Mouse (Mus musculus): ENCODE measurements around the gene Btbd9. TPM values are rescaled to one million over a fixed set of nuclear protein-coding genes. Genes with fewer than 3 reads are reported as not detected.

Btbd9 gene
- total and polyA plus RNA-seq, 2 experiments from 2014 or later: 30.3 to 31.0 TPM

GRCm38 (mm10) chr17:30438786-30439185, 137.5 kb downstream of the Btbd9 start:
- Histone ChIP-seq H3K9ac (replicated peaks; ENCODE audit: low read depth, low read length) (no peak overlapping the region), H3K9me3 (replicated peaks; ENCODE audit: control insufficient read depth, low read length) (no peaks in the 10 kb centered on the region), H3K4me3 (ENCODE audit: low read depth, low read length) (no peak overlapping the region), H3K27ac (ENCODE audit: low read depth) (no peak overlapping the region), H3K36me3 (replicated peaks; ENCODE audit: control insufficient read depth, insufficient read depth, low read length) (no peaks in the 10 kb centered on the region), H3K4me1 (ENCODE audit: control insufficient read depth, insufficient read depth) (0 out of 2 replicates have a peak, but pooled peaks cover 7% of the 10 kb centered on the region), H3K4me2 (ENCODE audit: low read depth, low read length) (no peak overlapping the region), H3K27me3 (ENCODE audit: control insufficient read depth, insufficient read depth, low read length) (no peaks in the 10 kb centered on the region)
- DNase-seq (ENCODE audit: low spot score) (no peak), ATAC-seq (ENCODE audit: insufficient read depth, low read depth) (peak; percentile 49; the same call in 1 of the 2 replicates)
- TF ChIP-seq CTCF (IDR thresholded peaks at IDR 0.05; ENCODE audit: low read depth) (no peak), EP300 (IDR thresholded peaks at IDR 0.05; ENCODE audit: low read depth) (no peak)
- WGBS: 66% methylated on average over 4 of the region's 4 CpGs

DNA sequence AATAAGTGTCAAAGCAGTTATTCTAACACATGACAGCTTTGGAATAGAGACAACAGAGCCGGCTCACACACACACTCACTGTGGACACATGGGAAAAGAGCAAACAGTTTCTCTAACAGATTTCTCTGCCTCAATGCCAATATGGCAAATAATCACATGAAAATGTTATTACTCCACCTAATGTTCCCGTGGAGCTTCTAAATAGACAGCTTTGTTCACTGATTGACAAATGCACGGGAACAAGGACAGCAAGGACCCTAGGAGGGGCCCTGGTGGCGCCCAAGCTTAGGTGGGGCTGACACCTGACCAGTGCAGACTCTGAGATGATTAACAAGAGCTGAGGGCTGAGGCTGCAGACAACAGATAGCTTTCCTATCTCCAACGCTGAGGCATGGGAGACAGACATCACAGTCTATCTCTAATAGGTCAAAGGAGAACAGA, 140.2 kb downstream of the Btbd9 start:
- Histone ChIP-seq H3K4me3 (ENCODE audit: low read depth, low read length) (no peak overlapping the region), H3K4me2 (ENCODE audit: low read depth, low read length) (no peak overlapping the region), H3K9me3 (replicated peaks; ENCODE audit: control insufficient read depth, low read length) (no peaks in the 10 kb centered on the region), H3K36me3 (replicated peaks; ENCODE audit: control insufficient read depth, insufficient read depth, low read length) (no peaks in the 10 kb centered on the region), H3K27ac (ENCODE audit: low read depth) (no peak overlapping the region), H3K4me1 (ENCODE audit: control insufficient read depth, insufficient read depth) (0 out of 2 replicates have a peak, but pooled peaks cover 7% of the 10 kb centered on the region), H3K9ac (replicated peaks; ENCODE audit: low read depth, low read length) (no peak overlapping the region), H3K27me3 (ENCODE audit: control insufficient read depth, insufficient read depth, low read length) (no peaks in the 10 kb centered on the region)
- WGBS: 58% methylated on average over 5 of the region's 5 CpGs
- ATAC-seq (ENCODE audit: insufficient read depth, low read depth): no peak
- no peak for DNase-seq (ENCODE audit: low spot score)
- TF ChIP-seq EP300 (IDR thresholded peaks at IDR 0.05; ENCODE audit: low read depth) (no peak), CTCF (IDR thresholded peaks at IDR 0.05; ENCODE audit: low read depth) (no peak)

- 0 out of 2 replicates have a peak, but pooled peaks cover 7% of the 10 kb centered on the region for H3K4me1 ChIP-seq (ENCODE audit: control insufficient read depth, insufficient read depth)
- H3K9me3 ChIP-seq (replicated peaks; ENCODE audit: control insufficient read depth, low read length): no peaks in the 10 kb centered on the region
- TF ChIP-seq CTCF (IDR thresholded peaks at IDR 0.05; ENCODE audit: low read depth): no peak
- no peak for TF ChIP-seq EP300 (IDR thresholded peaks at IDR 0.05; ENCODE audit: low read depth)
- no peak overlapping the region for H3K4me3 ChIP-seq (ENCODE audit: low read depth, low read length)
- no peaks in the 10 kb centered on the region for H3K36me3 ChIP-seq (replicated peaks; ENCODE audit: control insufficient read depth, insufficient read depth, low read length)
- H3K4me2 ChIP-seq (ENCODE audit: low read depth, low read length): no peak overlapping the region
- 72% methylated on average over 7 of the region's 7 CpGs for WGBS
- ATAC-seq (ENCODE audit: insufficient read depth, low read depth) (no peak), DNase-seq (ENCODE audit: low spot score) (no peak)
- H3K9ac ChIP-seq (replicated peaks; ENCODE audit: low read depth, low read length): no peak overlapping the region
- no peak overlapping the region for H3K27ac ChIP-seq (ENCODE audit: low read depth)
- H3K27me3 ChIP-seq (ENCODE audit: control insufficient read depth, insufficient read depth, low read length): no peaks in the 10 kb centered on the region
Observed at GRCm38 (mm10) chr17:30435478-30435877, 140.8 kb downstream of the Btbd9 start.

DNA sequence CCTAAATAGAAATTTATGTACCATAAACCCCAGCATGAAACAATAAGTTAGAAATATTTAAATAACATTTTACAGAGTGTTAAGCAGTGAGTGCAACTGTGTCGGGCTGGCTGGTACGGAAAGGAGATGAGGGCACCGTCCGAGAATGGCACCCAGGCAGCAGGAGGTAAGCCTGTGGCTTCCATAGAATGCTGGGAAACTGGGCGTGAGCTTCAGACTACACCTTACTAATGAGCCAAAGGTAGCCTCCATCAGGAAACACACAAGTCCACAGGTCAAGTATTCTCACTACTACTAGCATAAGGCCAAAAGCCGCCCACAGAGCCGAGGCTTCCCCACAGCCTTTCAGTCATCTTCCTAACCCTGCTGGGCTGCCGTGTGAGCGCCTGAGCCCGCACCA, 144.2 kb downstream of the Btbd9 start:
- no peak for ATAC-seq (ENCODE audit: insufficient read depth, low read depth)
- H3K4me3 ChIP-seq (ENCODE audit: low read depth, low read length): no peak overlapping the region
- 93% methylated on average over 10 of the region's 10 CpGs for WGBS
- no peak overlapping the region for H3K4me2 ChIP-seq (ENCODE audit: low read depth, low read length)
- no peaks in the 10 kb centered on the region for H3K36me3 ChIP-seq (replicated peaks; ENCODE audit: control insufficient read depth, insufficient read depth, low read length)
- no peaks in the 10 kb centered on the region for H3K9me3 ChIP-seq (replicated peaks; ENCODE audit: control insufficient read depth, low read length)
- no peaks in the 10 kb centered on the region for H3K27me3 ChIP-seq (ENCODE audit: control insufficient read depth, insufficient read depth, low read length)
- no peak overlapping the region for H3K9ac ChIP-seq (replicated peaks; ENCODE audit: low read depth, low read length)
- DNase-seq (ENCODE audit: low spot score): no peak
- no peak for TF ChIP-seq CTCF (IDR thresholded peaks at IDR 0.05; ENCODE audit: low read depth)
- no peak overlapping the region for H3K27ac ChIP-seq (ENCODE audit: low read depth)
- H3K4me1 ChIP-seq (ENCODE audit: control insufficient read depth, insufficient read depth): 0 out of 2 replicates have a peak, but pooled peaks cover 7% of the 10 kb centered on the region

DNA sequence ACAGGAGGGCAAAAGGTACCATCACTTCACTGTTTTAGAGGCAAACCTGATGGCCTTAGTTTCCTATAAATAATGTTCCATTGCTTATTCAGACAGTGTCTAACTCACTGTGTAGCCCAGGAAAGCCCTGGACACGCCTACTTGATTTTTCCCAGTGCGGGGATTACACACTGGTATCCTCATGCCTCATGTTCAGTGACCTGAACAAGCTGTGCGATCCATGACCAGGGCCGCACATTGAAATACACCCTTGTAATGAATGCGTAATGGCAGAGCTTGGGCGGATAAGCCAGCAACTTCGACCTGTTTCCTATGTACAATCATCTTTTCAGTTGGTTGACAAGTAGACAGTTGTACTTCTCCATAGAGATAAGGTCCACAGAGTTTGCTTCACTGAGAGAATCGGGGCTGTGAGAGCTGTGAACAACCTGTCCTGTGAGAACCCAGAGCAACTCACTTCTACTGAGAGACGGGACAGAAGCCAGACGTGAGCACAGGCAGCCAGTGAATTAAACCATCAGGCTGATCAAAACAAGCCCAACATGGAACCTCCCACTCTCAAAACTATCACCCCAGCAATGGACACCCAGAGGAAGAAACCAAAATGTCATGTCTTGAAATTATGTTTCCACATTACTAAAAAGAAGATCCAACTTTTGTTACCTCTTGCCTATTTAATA, 145.2 kb downstream of the Btbd9 start:
- H3K4me3 ChIP-seq (ENCODE audit: low read depth, low read length): no peak overlapping the region
- H3K9me3 ChIP-seq (replicated peaks; ENCODE audit: control insufficient read depth, low read length): no peaks in the 10 kb centered on the region
- H3K36me3 ChIP-seq (replicated peaks; ENCODE audit: control insufficient read depth, insufficient read depth, low read length): no peaks in the 10 kb centered on the region
- no peak for DNase-seq (ENCODE audit: low spot score)
- no peaks in the 10 kb centered on the region for H3K27me3 ChIP-seq (ENCODE audit: control insufficient read depth, insufficient read depth, low read length)
- H3K27ac ChIP-seq (ENCODE audit: low read depth): no peak overlapping the region
- TF ChIP-seq CTCF (IDR thresholded peaks at IDR 0.05; ENCODE audit: low read depth): no peak
- TF ChIP-seq EP300 (IDR thresholded peaks at IDR 0.05; ENCODE audit: low read depth): no peak
- H3K4me1 ChIP-seq (ENCODE audit: control insufficient read depth, insufficient read depth): peaks cover 10% of the 10 kb centered on the region; the same call in 1 of the 2 replicates
- 71% methylated on average over 10 of the region's 10 CpGs for WGBS
- no peak overlapping the region for H3K9ac ChIP-seq (replicated peaks; ENCODE audit: low read depth, low read length)
- ATAC-seq (ENCODE audit: insufficient read depth, low read depth): no peak
- no peak overlapping the region for H3K4me2 ChIP-seq (ENCODE audit: low read depth, low read length)

DNA sequence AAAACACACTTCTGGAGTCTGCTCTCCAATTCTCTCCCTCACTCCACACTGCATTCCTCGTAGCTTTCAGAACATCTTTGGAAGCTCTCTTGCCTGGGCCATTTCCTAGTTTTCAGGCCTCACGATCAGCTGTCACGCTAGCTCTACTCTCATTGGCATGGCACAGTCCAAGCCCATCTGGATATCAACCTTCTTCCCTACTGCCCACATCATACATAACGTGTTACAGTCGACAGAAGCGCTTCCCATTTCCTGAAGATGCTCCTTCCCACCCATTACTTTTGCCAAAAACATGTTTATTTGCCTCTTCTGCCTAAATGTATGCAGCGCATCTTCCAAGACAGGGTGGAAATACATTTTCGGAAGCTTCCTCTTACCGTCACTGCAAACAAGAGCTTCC, 147.6 kb downstream of the Btbd9 start:
- Histone ChIP-seq H3K27ac (ENCODE audit: low read depth) (no peak overlapping the region), H3K9ac (replicated peaks; ENCODE audit: low read depth, low read length) (no peak overlapping the region), H3K4me2 (ENCODE audit: low read depth, low read length) (no peak overlapping the region), H3K36me3 (replicated peaks; ENCODE audit: control insufficient read depth, insufficient read depth, low read length) (no peaks in the 10 kb centered on the region), H3K27me3 (ENCODE audit: control insufficient read depth, insufficient read depth, low read length) (no peaks in the 10 kb centered on the region), H3K4me1 (ENCODE audit: control insufficient read depth, insufficient read depth) (peaks cover 12% of the 10 kb centered on the region), H3K9me3 (replicated peaks; ENCODE audit: control insufficient read depth, low read length) (no peaks in the 10 kb centered on the region), H3K4me3 (ENCODE audit: low read depth, low read length) (no peak overlapping the region)
- ATAC-seq (ENCODE audit: insufficient read depth, low read depth) (no peak), DNase-seq (ENCODE audit: low spot score) (no peak)
- TF ChIP-seq EP300 (IDR thresholded peaks at IDR 0.05; ENCODE audit: low read depth) (no peak), CTCF (IDR thresholded peaks at IDR 0.05; ENCODE audit: low read depth) (no peak)
- 87% methylated on average over 9 of the region's 9 CpGs for WGBS

Data from heart, postnatal 0 days (tissue).